In genomic region chr3:117424526-117424925, GRCm38 (mm10) we compare ENCODE assay signal across 24 mouse cellular contexts.
"Had no signal": no experiment of that assay in that cellular context is flagged by ENCODE, and none has a peak within 500 bp of the region (broad histone marks: within the 10 kb centered on the region; RNA-seq: fewer than 3 reads in every experiment).

No protein-coding gene starts in this region.

- H3K27me3 ChIP-seq: heart, embryonic 13.5 days; heart, embryonic 15.5 days; hindbrain, embryonic 15.5 days; kidney, embryonic 15.5 days; limb, embryonic 13.5 days; limb, embryonic 15.5 days; liver, embryonic 12.5 days had no signal

- H3K4me1 ChIP-seq: heart, embryonic 13.5 days; heart, embryonic 15.5 days; hindbrain, embryonic 15.5 days; kidney, embryonic 15.5 days; limb, embryonic 13.5 days; limb, embryonic 15.5 days; liver, embryonic 12.5 days had no signal

- H3K9ac ChIP-seq: heart, embryonic 13.5 days; heart, embryonic 15.5 days; hindbrain, embryonic 15.5 days; kidney, embryonic 15.5 days; limb, embryonic 13.5 days; limb, embryonic 15.5 days; liver, embryonic 12.5 days; liver, embryonic 14.5 days had no signal

- DNase-seq: gastrocnemius, postnatal 14 days; gastrocnemius, postnatal 36 days; heart, adult 11 months; heart, adult 2 months; heart, postnatal 14 days; heart, postnatal 36 days; kidney, adult 11 months; kidney, adult 2 months; kidney, adult 9 months; kidney, postnatal 14 days; kidney, postnatal 36 days; layer of hippocampus, adult 9-11 months; layer of hippocampus, postnatal 36 days had no signal

- H3K4me2 ChIP-seq: heart, embryonic 11.5 days; heart, embryonic 13.5 days; heart, embryonic 15.5 days; hindbrain, embryonic 15.5 days; kidney, embryonic 15.5 days; limb, embryonic 13.5 days; limb, embryonic 15.5 days; liver, embryonic 12.5 days had no signal

- ATAC-seq: intestine, embryonic 16.5 days; liver, embryonic 12.5 days had no signal

- H3K9me3 ChIP-seq: heart, embryonic 13.5 days; heart, embryonic 15.5 days; hindbrain, embryonic 15.5 days; kidney, embryonic 15.5 days; limb, embryonic 13.5 days; limb, embryonic 15.5 days; liver, embryonic 12.5 days had no signal

- H3K27ac ChIP-seq: heart, adult 2 months; heart, embryonic 13.5 days; heart, embryonic 15.5 days; hindbrain, embryonic 15.5 days; kidney, embryonic 15.5 days; kidney, postnatal 0 days; limb, embryonic 13.5 days; limb, embryonic 15.5 days; liver, embryonic 12.5 days; liver, embryonic 14.5 days had no signal

- H3K4me3 ChIP-seq: heart, adult 2 months; heart, embryonic 13.5 days; heart, embryonic 15.5 days; hindbrain, embryonic 15.5 days; kidney, embryonic 15.5 days; limb, embryonic 13.5 days; limb, embryonic 15.5 days; liver, embryonic 12.5 days had no signal

- H3K36me3 ChIP-seq: heart, embryonic 13.5 days; heart, embryonic 15.5 days; hindbrain, embryonic 15.5 days; kidney, embryonic 15.5 days; limb, embryonic 13.5 days; limb, embryonic 15.5 days; liver, embryonic 12.5 days had no signal
